Mouse (Mus musculus): Measurements from ENCODE around the gene Nlrp3.

DNA sequence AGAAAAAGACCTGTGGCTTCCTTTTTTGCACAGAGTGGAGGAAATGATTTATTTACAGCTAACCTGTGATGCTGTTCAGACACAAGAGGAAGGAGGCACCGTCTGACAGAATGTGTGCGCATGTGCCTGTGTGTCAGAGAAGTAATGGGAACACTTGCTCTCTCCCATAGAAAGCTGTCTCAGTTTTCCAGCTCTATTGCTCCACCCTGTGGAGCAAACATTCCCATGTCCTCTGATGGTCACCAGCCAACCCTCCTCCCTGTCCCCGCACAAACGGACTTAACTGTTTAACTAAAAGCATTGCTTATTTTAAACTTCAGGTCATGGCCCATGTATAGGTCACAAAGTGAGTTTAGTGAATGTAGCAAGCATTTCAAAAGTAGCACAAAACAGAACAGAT lies 72.8 kb downstream of the Nlrp3 start:
- TF ChIP-seq POLR2A (IDR thresholded peaks at IDR 0.05; ENCODE audit: borderline replicate concordance, extremely low read depth, insufficient read depth, insufficient read length, poor library complexity, severe bottlenecking) (no peak), CTCF (IDR thresholded peaks at IDR 0.05; ENCODE audit: borderline replicate concordance, extremely low read depth, insufficient read depth, insufficient read length) (peak; percentile 42; the same call in 1 of the 2 replicates)

Measured in brain, embryonic 14.5 days (tissue).